Mouse (Mus musculus) olfactory bulb, adult 2 months (tissue): ENCODE results near the gene Man1c1.

Experiments used
- CTCF ChIP-seq: fragments of 200-500 bp; IDR thresholded peaks from 2 replicates; pipeline ENCODE4 v1.5.1; 2012; ENCODE audit warnings: low read depth, mild to moderate bottlenecking, low read length, moderate library complexity; ENCODE audit not compliant: insufficient read depth
- POLR2A ChIP-seq: fragments of 200-500 bp; IDR thresholded peaks from 2 replicates; pipeline ENCODE4 v1.6.1; 2012; ENCODE audit warnings: mild to moderate bottlenecking, low read depth, low read length, moderate library complexity; ENCODE audit not compliant: insufficient read depth

DNA sequence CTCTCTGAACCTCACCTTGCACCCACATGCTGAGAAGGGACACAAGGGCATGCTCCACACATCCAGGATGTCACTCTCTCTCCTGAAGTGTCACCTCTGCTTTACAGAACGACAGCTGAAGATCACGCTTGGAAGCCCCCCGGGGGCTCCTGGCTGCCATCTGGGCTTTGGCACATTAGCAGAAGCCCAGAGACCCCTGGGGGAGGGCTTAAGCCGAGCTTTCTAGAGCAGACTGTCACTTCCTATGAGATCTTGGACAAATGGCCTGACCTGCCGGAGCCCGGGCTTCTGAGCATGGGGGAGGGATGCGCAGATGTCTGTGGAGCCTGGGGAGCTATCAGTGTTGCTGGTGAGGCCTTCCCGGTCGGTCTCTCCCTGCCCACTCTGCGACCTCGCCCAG is 128.6 kb downstream of the Man1c1 start:
- TF ChIP-seq POLR2A (no peak), CTCF (no peak)
